Mouse (Mus musculus) kidney, postnatal 25 days (tissue): ENCODE results near the gene Rhcg.

ENCODE experiments used
- DNase-seq, 2 experiments: peaks; one replicate each; pipeline ENCODE4 v3.0.0; 2021; ENCODE audit warnings: mixed read lengths in 2 of 2

The Rhcg gene

DNA sequence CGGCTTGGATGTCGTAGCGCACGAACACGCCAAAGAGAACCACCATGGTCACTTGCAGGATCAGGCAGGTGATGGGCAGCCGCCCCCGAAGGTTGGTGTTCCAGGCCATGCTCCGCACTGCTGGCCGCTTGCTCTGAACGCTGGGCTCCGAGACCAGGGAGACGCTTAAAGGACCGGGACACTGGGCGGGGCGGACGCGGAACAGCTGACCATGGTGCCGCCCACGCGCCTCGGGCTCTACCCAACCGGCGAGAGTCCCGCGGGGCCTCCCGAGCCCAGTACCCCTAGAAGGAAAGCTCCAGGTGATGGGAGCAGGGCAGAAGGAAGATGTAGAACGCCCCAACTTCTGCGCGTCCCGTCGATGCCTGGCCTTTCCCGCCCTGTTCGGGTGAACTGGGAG lies at the start of gene Rhcg:
Gene Rhcg (minus strand): TSS at position 240 of the 400 bp plus-strand sequence.
- DNase-seq = peak; percentile 54 to 76

DNA sequence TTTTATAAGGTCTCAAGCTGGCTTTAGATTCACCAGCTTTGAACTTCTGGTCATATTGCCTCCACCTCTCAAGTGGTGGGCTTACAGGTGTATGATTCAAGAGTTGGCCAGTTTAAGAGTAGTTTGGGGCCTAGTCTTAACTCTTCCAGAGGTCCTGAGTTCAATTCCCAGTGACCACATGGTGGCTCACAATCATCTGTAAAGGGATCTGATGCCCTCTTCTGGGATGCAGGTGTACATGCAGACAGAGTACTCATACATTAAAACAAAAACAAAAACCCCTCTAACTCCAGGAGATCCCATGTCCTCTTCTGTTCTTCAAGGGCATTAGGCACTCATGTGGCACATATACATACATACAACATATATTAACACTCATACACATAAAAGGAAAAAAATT lies 49.2 kb upstream of the Rhcg start:
- DNase-seq = no peak

DNA sequence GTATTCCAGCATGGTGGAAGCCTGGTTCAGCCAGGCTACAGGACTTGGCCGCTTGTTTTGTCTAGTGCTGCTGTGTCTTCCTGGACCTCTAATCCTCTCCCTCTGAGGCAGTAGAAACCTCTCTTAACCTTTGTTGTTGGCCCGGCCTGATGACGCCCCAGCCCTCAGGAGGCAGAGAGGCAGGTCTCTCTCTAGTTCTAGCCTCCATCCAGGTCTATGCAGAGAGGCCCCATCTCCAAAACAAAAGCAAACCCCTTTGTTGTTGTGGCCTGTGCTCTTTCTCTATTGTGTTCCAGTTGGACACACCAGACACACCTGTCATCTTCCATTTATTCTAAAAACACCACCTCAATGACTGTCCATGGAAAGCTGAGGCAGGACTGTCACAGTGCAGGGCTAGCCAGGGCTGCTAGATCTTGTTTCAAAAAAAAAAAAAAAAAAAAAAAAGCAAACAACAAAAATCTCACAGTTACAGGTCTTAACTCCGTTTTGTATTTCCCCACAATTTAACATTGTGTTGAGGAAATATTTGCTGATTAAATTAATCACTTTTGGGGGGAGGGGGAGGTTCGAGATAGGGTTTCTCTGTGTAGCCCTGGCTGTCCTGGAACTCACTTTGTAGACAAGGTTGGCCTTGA lies 43.9 kb upstream of the Rhcg start:
- no peak for DNase-seq

DNA sequence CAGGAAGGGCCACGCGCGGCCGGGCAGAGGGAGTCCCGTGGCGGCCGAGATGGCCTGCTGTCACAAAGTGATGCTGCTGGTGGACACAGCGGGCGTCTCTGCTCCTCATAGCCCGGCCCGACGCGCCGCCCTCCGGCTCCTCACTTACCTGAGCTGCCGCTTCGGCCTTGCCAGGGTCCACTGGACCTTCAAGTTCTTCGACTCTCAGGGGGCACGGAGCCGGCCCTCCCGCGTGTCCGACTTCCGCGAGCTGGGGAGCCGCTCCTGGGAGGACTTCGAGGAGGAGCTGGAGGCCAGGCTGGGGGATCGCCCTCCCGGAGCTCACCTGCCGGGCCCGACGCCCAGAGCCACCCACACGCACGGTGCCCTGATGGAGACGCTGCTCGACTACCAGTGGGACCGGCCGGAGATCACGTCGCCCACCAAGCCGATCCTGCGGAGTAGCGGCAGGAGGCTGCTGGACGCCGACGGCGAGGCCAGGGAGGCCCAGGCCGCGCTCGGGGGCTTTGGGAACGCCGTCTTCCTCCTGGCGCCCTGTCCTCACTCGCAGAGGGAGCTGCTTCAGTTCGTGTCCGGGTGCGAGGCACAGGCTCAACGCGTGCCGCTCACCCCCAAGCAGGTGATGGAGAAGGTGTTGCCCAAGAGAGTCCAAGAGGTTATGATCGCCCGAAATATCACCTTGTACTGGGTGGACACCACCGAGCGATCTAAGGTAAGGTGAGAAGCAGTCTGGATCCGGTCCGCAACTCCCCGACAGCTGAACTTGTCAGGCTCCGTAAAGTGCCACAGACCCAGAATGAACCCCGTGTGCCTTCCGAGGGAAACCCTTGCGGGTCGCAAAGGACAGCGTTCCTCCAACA lies 43.1 kb upstream of the Rhcg start:
- no peak for DNase-seq

DNA sequence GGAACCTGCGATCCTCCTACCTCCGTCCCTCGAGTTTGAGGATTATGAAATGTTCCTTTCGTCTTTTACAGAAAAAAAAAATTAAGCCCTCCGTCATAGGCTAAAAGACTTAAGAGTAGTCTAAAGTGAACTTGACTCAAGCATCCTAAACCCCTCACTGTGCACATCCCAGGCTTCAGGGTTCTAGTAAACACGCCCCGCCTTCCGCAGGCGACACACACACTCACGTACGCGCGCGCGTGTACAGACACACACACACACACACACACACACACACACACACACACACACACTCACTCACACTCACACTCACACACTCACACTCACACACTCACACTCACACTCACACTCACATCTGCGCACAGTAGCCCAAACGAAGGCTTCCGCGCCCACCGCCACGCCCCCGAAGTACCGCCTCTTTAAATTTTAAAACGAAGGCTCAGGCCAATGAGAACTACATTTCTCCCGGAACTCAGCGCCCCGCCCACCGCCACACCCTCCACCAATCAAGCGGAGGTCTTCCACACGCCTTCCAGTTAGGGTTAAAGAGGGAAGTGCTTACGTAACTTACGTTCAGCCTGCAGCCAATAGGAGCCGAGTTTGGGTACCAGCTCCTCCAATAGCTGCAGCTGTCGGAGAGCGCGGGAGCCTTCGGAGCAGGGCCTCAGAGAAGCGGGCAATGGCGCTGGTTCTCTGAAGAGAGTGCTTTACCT lies 42.3 kb upstream of the Rhcg start, which contains the start of gene Ticrr:
Gene Ticrr (plus strand): TSS at position 619 of the 713 bp plus-strand sequence.
- peak; percentile 98 to 99 for DNase-seq

DNA sequence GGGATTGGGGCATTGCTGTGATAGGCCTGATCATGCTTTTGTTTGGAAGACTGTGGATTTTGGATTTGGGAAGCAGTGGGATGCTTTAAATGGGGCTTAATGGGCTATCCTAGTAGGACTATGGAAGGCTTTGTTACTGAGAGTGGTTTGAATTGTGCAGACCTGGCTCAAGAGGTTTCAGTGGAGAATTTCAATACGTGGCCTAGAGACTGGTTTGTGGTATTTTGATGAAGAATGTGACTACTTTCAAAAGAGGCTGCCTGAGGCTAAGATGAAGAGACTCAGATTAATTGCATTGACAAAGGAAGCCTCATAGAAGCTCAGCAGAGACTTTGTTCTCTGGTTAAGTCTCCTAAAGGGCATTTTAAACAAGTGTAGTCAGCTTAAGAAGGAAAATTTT lies 37.1 kb upstream of the Rhcg start:
- DNase-seq = no peak

DNA sequence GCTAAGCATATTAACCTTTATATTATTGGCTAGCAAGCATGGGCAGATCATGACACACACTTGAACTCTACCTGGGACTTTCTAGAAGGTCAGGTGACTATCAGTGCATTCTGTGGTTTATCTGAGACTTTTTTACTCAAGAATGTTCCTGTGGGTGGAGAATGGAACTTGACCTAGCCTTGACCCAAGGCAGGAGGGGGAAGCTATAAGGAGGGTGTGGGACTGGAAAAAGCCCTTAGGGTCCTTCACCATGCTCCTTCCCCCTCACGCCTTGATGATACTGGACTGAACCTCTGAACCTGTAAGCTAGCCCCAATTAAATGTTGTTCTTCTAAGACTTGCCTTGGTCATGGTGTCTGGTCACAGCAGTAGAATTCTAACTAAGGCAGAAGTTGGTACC lies 36.7 kb upstream of the Rhcg start:
- no peak for DNase-seq

DNA sequence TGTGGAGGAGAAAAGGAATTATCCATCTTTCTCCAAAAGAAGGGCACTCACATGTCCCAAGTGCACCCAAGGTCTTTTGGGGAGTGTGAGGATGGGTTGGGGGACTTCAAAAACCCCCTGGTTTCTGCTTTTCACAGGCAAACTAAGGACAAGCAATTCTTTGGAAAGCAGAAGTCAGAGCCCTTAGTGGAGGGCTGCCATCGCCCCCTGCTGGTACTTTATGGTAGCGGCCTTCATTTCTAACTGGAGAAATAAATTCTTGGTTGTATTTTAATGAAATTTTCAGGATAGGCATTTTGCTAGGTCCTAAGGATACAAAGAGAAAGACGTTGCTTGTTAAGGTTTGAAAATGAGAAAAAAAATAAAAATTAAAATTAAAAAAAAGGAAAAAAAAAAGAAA lies 31.5 kb upstream of the Rhcg start:
- DNase-seq = peak; percentile 49 to 79

DNA sequence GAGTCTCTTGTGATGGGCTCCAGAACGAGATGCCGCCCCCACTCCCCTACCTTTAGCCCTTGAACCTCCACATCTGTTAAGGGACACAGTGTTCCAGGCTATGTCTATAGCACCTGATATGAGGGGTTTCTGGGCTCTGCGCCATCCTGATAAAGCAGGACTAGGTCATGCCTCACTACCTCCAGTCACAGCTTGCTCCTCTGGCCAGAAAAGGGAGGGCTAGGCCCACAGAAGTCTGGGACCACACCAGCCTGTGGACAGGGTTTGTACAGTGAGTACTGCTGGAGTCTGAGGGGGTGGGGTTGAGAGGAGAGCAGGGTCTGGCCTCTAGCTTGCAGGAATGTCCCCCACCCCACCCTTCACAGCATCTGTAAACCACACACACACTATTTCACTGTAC lies 29.8 kb upstream of the Rhcg start:
- DNase-seq = peak; percentile 25 to 76

DNA sequence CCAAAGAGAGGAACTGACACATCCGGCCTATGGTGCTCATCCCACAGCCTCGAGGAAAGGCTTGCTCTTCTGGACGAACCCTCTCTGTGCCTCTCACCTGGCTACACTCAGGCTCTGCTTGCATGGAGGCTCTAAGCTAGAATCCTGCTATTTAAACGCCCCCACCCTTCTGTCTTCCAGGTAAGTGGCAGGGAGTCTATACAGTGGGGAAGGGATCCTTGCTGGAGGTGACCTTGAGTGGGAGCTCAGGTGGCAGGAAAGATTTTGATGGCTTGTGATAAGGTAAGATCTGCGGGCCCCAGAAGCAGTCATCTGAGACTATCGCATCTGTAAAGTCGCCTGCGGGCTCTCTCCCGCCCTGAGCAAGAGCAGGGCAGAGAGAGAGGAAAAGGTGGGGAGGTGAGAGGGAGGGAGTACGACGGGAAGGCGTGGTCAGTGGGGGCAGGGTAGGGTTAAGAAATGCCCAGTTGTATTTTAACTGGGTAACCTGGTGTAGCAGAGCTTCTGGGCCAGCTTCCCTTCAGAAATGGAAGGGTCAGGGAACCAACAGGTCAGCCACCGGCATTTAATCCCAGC lies 14.4 kb upstream of the Rhcg start:
- DNase-seq = peak; percentile 62 to 82

DNA sequence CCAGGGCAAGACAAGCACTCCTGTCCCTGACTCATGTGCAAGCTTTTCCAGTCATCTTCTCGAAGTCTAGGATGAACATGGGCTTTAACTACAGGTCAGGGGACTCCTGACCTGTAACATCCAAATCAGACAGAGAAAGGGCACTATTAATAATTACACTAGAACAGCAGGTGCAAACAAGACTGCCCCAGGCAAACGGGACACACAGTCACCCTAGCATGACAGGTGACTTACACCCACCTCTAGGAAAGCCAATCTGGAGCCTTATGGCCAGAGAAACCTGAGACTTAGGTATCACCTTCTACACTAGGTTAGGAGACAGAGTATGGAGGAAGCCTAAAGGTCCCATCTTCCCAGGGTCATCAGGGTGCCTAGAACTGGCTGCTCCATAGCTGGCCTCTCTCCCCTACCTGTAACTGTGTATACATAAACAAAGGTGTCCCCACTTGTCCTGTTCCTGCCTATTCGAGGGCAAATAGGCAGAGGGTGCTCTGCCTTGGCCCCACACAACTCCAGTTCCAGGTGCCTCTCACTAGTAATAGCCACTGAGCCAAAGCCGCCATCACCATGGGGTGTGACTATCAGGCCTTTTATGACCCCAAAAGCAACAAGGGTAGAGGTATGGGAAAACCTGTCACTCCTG lies 10.9 kb upstream of the Rhcg start:
- peak in 1 of 2 experiments; percentile 58 for DNase-seq

DNA sequence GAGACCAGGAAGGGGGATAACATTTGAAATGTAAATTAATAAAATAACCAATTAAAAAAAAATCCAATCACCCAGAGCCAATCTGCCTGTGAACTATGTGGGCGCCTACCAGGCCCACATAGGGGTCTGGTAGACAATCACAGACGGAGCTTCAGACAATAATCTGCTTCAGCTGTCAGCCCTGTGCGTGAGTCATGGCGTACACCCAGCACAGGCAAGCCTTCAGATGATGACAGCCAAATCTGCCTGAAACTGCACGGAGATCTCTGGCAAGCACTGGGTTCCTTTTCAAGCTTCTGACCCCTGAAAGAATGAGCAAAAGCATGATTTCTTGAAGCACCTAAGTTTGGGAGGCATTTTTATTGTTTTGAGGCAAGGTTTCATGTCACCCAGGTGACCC lies 8.7 kb upstream of the Rhcg start:
- no peak for DNase-seq

DNA sequence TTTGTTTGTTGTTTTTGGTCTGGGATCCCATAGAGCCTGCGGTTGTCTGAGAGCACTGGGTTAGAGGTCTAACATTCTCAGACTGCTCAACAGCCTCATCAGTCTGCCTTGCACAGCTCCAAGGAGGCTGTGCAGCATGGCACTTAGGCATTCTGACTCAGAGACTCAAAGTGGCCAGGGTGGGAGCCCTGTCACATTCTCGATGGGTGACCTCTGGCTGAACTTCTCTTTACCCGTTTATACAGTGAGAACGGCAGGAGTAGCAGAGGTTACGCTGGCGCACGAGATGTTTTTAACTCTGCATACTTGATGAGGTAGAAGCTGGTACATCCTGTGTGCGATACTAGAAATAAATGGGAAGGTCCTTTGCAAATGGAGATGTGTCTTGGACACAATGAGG lies 5.6 kb upstream of the Rhcg start:
- DNase-seq = no peak

DNA sequence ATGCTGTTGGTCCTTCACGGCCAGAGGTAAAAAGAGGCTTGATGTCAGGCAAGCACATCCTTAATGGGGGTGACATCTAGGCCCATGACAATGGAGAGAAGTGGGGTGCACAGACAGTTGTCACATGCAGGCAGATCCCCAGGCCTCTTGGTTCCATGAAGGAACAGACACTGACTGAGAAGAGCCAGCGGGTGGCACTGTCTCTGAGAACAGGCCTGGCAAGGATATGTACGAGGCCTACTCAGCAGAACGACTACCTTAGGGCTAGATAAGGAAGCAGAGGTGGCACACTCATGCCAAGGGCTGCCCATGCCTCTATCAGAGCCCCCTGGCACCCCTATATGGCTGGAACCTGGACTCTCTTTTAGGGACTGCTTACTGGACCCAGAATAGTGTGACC lies 2.0 kb upstream of the Rhcg start:
- DNase-seq = no peak

DNA sequence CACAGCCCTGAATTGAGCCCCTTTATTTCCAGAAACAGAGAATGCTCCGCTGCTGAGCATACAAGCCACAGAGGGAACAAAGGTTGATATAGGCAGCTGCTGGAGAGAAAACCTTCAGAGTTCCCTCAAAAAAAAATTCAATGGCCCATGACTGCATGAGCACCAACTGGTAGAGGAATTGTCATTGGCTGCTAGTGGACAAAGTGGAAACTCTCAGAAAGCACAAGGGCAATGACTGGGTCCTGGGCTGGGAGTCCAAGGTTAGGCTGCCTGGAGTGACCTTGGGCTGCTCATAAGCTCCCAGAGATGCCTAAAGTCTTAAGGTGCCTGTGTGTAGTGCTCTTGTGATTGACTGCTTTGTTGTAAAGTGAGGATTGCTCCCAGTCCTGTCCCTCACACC lies 1.5 kb downstream of the Rhcg start:
- no peak for DNase-seq

DNA sequence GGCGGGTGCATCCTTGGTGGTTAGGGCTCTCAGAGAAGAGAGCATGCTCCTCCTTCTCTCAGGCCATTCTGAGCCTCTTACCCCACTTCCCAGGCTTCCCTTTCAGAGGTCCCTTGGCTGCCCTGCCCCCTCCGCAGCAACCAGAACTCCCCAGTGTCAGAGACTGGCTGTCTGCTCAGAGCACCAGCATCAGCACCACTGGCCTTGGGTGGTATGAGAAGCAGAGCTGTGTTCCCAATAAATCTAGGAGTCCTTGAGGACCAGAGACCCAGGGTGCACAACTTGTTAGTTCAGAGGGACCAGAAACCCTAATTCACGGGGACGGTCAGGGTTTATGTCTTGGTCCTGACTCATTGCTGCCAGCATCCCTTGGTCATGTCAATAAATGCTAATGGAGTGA lies 2.4 kb downstream of the Rhcg start:
- no peak for DNase-seq

DNA sequence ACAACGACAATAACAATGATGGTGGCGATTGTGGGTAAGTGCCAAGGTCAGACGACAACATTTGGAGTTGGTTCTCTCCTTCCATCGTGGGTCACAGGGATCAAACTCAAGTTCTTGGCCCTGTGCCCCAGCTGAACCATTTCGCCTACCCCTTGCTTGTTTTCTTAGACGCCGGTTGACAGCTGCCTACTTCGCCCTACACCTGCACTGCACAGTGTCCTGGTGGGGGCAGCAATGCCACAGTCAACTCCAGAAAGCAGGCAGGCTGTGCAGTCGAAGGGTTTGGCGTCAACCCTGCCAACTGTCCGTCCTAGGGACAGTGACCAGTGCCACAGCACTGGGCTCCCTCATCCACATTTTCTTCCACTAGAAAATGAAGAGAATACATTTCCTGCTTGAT lies 4.1 kb downstream of the Rhcg start:
- DNase-seq = peak; percentile 32 to 55

DNA sequence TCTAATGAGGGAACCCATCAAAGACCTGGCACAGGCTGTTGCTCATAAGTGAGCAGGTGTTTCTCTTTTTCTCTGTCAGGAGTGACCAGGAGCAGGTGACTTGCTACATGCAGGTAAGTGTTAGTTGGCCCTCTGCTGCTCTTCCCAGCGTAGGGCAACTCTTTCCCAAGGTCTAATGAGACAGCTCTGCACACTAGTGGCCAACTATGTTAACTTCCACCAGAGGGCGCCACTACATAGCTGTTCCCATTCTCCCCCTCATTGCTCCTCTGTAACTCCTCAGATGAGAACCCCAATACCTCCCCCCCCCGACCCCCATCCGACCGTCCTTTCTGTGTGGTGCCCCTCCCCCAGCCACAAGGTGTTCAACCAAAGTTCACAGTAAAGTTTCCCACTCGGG lies 4.7 kb downstream of the Rhcg start:
- DNase-seq = peak; percentile 69 to 78

DNA sequence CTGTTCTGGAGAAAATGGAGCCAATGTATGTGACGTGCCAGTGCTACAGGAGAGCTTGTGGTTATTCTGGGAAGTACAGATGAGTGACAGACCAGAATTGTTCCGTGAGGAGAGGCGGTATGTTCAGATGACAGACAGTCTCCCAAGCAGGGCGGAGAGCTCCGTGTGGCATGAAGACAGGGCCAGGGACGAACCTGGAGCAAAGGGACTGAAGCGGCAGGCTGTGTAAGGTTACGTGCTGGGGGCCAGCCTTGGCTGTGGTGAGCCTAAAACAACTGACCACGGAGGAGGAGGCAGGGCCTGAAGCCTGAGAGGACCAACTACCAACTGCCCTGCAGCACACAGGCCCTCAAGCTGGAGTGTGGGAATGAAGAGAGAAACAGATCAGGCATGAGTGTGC lies 5.6 kb downstream of the Rhcg start:
- no peak for DNase-seq

DNA sequence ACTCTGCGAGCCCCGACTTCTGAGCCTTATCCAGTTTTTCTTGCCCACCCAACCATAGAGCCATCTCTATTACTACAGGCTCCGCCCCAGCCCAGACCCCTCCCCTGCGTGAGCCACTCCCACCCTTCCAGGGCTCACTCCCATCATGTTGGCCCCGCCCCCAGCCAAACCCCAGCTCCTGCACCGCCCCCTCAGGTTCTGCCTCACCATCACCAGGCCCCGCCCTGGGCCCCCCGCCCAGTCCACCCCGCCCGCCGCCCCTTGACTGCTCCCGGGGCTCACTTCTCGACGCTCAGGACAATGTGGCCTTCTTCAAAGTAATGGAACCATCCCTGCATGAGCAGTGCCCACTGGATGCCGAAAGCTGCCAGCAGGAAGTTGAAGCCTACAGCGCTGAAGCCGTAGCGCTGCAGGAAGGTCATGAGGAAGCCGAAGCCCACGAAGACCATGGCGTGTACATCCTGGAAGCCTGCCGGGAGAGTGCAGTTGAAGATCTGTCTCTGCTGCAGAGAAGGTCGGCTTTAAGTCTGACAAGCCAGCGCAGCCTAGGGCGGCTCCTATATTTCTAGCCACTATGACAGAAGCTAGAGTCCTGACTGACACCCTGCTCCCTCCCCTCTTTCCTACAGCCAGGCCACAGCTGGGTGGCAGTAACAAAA lies 10.1 kb downstream of the Rhcg start:
- peak; percentile 34 to 49 for DNase-seq

DNA sequence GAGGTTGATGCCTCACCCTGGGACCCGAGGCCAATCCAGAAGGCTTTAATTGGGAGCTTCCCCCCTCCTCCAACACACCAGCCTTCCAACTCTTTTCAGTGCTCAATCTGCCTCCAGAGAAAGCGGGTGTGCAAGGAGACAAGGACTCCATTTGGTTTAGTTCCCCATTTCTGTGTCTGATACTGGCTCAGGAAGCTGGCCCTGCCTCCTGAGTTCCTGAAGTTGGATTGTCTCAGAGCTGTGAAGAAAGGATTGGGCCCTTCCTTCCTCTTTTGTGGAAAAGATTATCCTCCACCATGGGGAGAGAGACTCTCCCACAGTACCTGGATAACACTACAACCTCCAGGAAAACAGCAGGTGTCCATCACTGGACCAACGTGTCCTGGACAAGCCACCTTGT lies 10.7 kb downstream of the Rhcg start:
- DNase-seq = no peak

DNA sequence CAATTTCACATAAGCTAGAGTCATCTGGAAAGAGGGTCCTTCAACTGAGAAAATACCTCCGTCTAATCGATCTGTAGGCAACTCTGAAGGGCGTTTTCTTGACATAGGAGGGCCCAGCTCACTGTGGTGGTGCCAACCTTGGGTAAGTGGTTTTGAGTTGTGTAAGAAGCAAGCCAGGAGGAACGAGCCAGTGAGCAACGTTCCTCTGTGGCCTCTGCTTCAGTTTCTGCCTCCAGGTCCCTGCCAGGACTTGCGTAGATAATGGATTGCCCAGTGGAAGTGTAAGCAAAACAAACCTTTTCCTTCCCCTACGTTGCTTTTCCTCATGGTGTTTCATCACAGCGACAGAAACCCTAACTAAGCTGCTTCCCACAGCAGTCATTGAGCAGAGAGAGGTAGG lies 15.5 kb downstream of the Rhcg start:
- DNase-seq = no peak
